Mouse (Mus musculus): Measurements from ENCODE around the gene Rps13. TPM values are rescaled to one million over a fixed set of nuclear protein-coding genes. Genes with fewer than 3 reads are reported as not detected.

Gene Rps13
- polyA plus RNA-seq, 1 experiment = 185 TPM

DNA sequence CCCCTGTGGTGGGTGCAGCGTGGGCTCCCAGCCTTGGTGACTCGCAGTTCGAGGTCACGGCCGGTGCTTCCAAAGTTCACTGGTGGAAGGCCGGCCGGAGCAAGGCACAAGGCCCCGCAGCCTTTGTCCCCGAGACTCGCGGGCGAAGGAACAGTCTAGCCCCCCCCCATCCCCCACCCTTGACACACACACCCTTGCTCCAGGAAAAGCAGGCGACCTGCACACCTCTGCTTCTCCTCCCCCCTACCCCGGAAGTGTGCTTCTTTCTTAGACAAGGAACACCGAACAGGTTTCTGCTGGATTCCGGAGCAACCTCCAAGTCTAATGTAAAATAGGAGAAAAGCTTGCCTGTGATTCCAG, 25.4 kb downstream of the Rps13 start:
- Histone ChIP-seq H3K27me3 (ENCODE audit: control insufficient read depth, insufficient read depth, low read length) (peaks cover 6% of the 10 kb centered on the region; the same call in 1 of the 2 replicates), H3K4me3 (ENCODE audit: control insufficient read depth, insufficient read depth, low read length) (peak overlapping the region; percentile 98), H3K36me3 (ENCODE audit: control insufficient read depth, insufficient read depth, low read length) (no peaks in the 10 kb centered on the region), H3K27ac (ENCODE audit: control insufficient read depth, insufficient read depth, low read length) (no peak overlapping the region), H3K4me1 (replicated peaks; ENCODE audit: control insufficient read depth, insufficient read depth, low read length) (peaks cover 20% of the 10 kb centered on the region)
- WGBS = 3% methylated on average over 16 of the region's 16 CpGs
- TF ChIP-seq POLR2A (IDR thresholded peaks at IDR 0.05; ENCODE audit: control insufficient read depth, extremely low read depth, insufficient read depth, low read length, poor library complexity) (no peak), CTCF (IDR thresholded peaks at IDR 0.05; ENCODE audit: borderline replicate concordance, control insufficient read depth, extremely low read depth, insufficient read depth, low read length, poor library complexity) (no peak)
- DNase-seq = peak; percentile 40

- peaks cover 20% of the 10 kb centered on the region for H3K4me1 ChIP-seq (replicated peaks; ENCODE audit: control insufficient read depth, insufficient read depth, low read length)
- H3K36me3 ChIP-seq (ENCODE audit: control insufficient read depth, insufficient read depth, low read length) = no peaks in the 10 kb centered on the region
- peak within 1 kb of the TSS; percentile 98 for H3K4me3 ChIP-seq (ENCODE audit: control insufficient read depth, insufficient read depth, low read length)
- no peak within 1 kb of the TSS for H3K27ac ChIP-seq (ENCODE audit: control insufficient read depth, insufficient read depth, low read length)
- H3K27me3 ChIP-seq (ENCODE audit: control insufficient read depth, insufficient read depth, low read length) = peaks cover 6% of the 10 kb centered on the region; the same call in 1 of the 2 replicates
- TF ChIP-seq POLR2A (IDR thresholded peaks at IDR 0.05; ENCODE audit: control insufficient read depth, extremely low read depth, insufficient read depth, low read length, poor library complexity) (no peak), CTCF (IDR thresholded peaks at IDR 0.05; ENCODE audit: borderline replicate concordance, control insufficient read depth, extremely low read depth, insufficient read depth, low read length, poor library complexity) (no peak)
- WGBS = under 1% methylated on average over 65 of the region's 65 CpGs
- peak; percentile 58 for DNase-seq
Observed at GRCm38 (mm10) chr7:116307871-116308631, 25.9 kb downstream of the Rps13 start, which contains the start of gene Plekha7. TSS of gene Plekha7 (minus strand) at chr7:116308376.

- peak overlapping the region; percentile 98 for H3K4me3 ChIP-seq (ENCODE audit: control insufficient read depth, insufficient read depth, low read length)
- H3K27me3 ChIP-seq (ENCODE audit: control insufficient read depth, insufficient read depth, low read length) = peaks cover 6% of the 10 kb centered on the region; the same call in 1 of the 2 replicates
- DNase-seq = peak; percentile 8
- no peak overlapping the region for H3K27ac ChIP-seq (ENCODE audit: control insufficient read depth, insufficient read depth, low read length)
- H3K4me1 ChIP-seq (replicated peaks; ENCODE audit: control insufficient read depth, insufficient read depth, low read length) = peaks cover 20% of the 10 kb centered on the region
- H3K36me3 ChIP-seq (ENCODE audit: control insufficient read depth, insufficient read depth, low read length) = no peaks in the 10 kb centered on the region
- TF ChIP-seq POLR2A (IDR thresholded peaks at IDR 0.05; ENCODE audit: control insufficient read depth, extremely low read depth, insufficient read depth, low read length, poor library complexity) = no peak
- no peak for TF ChIP-seq CTCF (IDR thresholded peaks at IDR 0.05; ENCODE audit: borderline replicate concordance, control insufficient read depth, extremely low read depth, insufficient read depth, low read length, poor library complexity)
- 1% methylated on average over 63 of the region's 63 CpGs for WGBS
Observed at GRCm38 (mm10) chr7:116307099-116307870, 26.7 kb downstream of the Rps13 start.

DNA sequence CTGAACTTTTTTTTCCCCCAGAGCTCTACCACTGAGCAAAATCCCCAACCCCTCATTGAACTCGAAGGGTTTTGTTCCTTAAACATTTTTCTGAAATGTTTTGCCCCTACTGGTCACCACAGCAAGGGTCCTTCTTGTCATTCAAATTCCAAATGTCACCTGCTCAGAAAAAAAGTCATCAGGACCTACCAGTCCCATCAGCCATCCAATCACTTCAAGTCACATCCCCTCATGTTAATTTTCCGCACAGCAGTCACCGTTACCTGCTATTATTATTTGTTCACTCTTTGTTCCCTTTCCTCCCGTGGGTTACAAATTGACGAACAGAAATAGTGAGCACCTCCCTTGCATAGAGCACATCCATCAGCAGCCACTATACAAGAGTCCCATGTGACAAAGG, 27.4 kb downstream of the Rps13 start:
- Histone ChIP-seq H3K27ac (ENCODE audit: control insufficient read depth, insufficient read depth, low read length) (no peak overlapping the region), H3K27me3 (ENCODE audit: control insufficient read depth, insufficient read depth, low read length) (peaks cover 6% of the 10 kb centered on the region; the same call in 1 of the 2 replicates), H3K4me3 (ENCODE audit: control insufficient read depth, insufficient read depth, low read length) (no peak overlapping the region), H3K4me1 (replicated peaks; ENCODE audit: control insufficient read depth, insufficient read depth, low read length) (peaks cover 20% of the 10 kb centered on the region), H3K36me3 (ENCODE audit: control insufficient read depth, insufficient read depth, low read length) (no peaks in the 10 kb centered on the region)
- no peak for DNase-seq
- no peak for TF ChIP-seq POLR2A (IDR thresholded peaks at IDR 0.05; ENCODE audit: control insufficient read depth, extremely low read depth, insufficient read depth, low read length, poor library complexity)
- no peak for TF ChIP-seq CTCF (IDR thresholded peaks at IDR 0.05; ENCODE audit: borderline replicate concordance, control insufficient read depth, extremely low read depth, insufficient read depth, low read length, poor library complexity)
- 16% methylated on average over 5 of the region's 5 CpGs for WGBS

GRCm38 (mm10) chr7:116301661-116302311, 32.2 kb downstream of the Rps13 start:
- DNase-seq = no peak
- Histone ChIP-seq H3K27ac (ENCODE audit: control insufficient read depth, insufficient read depth, low read length) (no peak overlapping the region), H3K27me3 (ENCODE audit: control insufficient read depth, insufficient read depth, low read length) (no peaks in the 10 kb centered on the region), H3K4me1 (replicated peaks; ENCODE audit: control insufficient read depth, insufficient read depth, low read length) (no peaks in the 10 kb centered on the region), H3K36me3 (ENCODE audit: control insufficient read depth, insufficient read depth, low read length) (no peaks in the 10 kb centered on the region), H3K4me3 (ENCODE audit: control insufficient read depth, insufficient read depth, low read length) (no peak overlapping the region)
- no peak for TF ChIP-seq POLR2A (IDR thresholded peaks at IDR 0.05; ENCODE audit: control insufficient read depth, extremely low read depth, insufficient read depth, low read length, poor library complexity)
- no peak for TF ChIP-seq CTCF (IDR thresholded peaks at IDR 0.05; ENCODE audit: borderline replicate concordance, control insufficient read depth, extremely low read depth, insufficient read depth, low read length, poor library complexity)
- WGBS = 95% methylated on average over 5 of the region's 5 CpGs

- Histone ChIP-seq H3K27ac (ENCODE audit: control insufficient read depth, insufficient read depth, low read length) (no peak overlapping the region), H3K4me1 (replicated peaks; ENCODE audit: control insufficient read depth, insufficient read depth, low read length) (no peaks in the 10 kb centered on the region), H3K4me3 (ENCODE audit: control insufficient read depth, insufficient read depth, low read length) (no peak overlapping the region), H3K36me3 (ENCODE audit: control insufficient read depth, insufficient read depth, low read length) (no peaks in the 10 kb centered on the region), H3K27me3 (ENCODE audit: control insufficient read depth, insufficient read depth, low read length) (no peaks in the 10 kb centered on the region)
- WGBS = 96% methylated on average over 4 of the region's 4 CpGs
- DNase-seq = no peak
- no peak for TF ChIP-seq POLR2A (IDR thresholded peaks at IDR 0.05; ENCODE audit: control insufficient read depth, extremely low read depth, insufficient read depth, low read length, poor library complexity)
- no peak for TF ChIP-seq CTCF (IDR thresholded peaks at IDR 0.05; ENCODE audit: borderline replicate concordance, control insufficient read depth, extremely low read depth, insufficient read depth, low read length, poor library complexity)
Observed at GRCm38 (mm10) chr7:116301144-116301543, 32.9 kb downstream of the Rps13 start.

All from thymus, adult 2 months (tissue).